Mouse (Mus musculus) mouse trophoblast stem cell (cell line): ENCODE results near the gene Agr3.

Experiments used
- in situ Hi-C, 2 experiments: fragments of 300-500 bp; cut with MseI, MboI; formaldehyde crosslinking; loops; 2 replicates in 1 of 2; 3 replicates in 1 of 2; pipeline ENCODE4 v1.15.1; 2025

The Agr3 gene

DNA sequence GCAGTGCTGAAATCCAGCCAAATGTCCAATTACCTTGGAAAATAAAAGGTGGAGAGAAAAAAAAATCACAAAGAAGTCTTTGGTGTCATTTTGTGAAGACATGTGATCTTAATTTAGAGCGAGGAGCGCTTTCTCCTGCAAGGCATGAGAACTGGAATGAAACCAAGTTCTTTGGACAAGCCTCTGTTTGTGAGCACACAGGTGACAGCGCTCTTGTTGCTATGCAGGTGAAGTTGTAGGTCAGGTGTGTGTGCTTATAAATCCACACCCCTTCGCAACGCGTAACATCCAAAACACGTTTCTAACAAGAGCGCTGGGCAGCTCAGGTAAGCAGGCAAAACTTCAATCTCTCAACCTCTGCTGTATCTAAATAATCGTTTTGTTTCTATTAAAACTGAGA, at the start of gene Agr3:
Gene Agr3, plus strand, starts transcription at position 219 of the 400 bp plus-strand sequence.
- in situ Hi-C loops, result no loop called here

DNA sequence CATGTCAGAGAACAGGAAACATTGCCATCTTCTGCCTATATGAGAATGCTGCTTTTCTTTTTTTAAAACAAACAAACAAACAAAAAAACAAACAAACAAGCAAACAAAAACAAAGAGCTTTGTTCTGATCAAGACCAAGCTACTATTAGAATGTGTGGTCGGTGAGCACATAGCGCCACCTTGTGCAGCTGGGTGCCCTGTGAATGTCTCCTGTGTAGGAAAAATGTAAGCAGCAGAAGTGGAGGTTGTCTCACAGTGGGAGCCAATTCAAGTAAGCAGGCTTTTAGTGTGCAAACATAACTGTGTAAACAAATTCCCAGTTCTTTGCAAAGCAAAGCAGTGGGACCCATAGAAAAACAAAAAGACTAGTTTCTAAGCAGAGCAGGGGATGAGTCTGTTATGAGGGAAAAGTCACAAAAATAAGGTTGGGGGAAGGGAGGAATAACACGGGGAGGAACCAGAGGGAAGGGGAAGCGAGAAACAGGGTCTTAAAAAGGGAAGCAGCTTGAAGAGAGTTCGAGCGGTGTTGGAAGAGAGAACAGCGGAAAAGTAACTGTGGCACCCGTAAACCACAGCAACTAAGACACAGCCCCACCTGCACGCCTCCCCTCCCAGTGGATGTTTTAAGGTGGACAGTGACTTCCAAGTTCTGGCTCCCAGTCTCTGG, 40.4 kb upstream of the Agr3 start:
- in situ Hi-C loops, result no loop called here

DNA sequence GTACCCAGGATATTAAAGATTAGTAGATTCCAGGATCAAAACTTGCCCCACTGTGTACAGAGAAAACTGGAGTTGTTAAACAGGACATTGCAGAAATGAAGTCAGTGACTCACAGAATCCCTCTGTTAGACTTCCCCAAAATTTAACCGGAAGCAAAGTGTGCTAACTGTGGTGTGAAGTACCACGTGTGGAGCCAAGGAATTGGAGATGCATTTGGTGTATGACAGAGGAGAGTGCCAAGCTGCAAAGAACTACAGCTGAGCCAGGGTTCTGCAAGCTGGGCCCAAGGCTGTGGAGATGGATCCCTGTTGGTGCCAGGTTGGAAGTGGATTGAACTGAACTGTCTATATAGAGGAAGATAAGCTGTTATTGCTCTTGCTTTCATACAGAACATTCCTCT, 36.0 kb upstream of the Agr3 start:
- in situ Hi-C loops, result no loop called here

DNA sequence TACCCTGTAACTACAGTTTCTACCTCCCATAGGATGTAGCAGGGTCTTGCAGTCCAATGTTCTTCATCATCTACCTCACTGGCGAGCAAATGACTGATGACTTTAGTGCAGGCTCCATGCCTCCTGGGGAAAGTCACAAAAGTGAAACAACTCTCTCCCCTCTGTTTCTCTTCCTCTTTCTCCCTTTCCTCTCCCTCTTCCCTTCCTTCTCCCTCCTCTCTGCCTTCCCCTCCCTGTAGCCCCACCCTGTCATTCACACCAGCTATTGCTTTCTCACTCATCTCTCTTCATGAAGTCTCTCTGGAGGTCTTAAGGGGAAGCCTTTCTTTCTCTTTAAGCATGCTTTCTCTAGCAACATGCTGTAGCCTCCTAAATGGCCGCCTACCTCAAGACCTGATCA, 34.7 kb upstream of the Agr3 start:
- in situ Hi-C loops, result no loop called here

DNA sequence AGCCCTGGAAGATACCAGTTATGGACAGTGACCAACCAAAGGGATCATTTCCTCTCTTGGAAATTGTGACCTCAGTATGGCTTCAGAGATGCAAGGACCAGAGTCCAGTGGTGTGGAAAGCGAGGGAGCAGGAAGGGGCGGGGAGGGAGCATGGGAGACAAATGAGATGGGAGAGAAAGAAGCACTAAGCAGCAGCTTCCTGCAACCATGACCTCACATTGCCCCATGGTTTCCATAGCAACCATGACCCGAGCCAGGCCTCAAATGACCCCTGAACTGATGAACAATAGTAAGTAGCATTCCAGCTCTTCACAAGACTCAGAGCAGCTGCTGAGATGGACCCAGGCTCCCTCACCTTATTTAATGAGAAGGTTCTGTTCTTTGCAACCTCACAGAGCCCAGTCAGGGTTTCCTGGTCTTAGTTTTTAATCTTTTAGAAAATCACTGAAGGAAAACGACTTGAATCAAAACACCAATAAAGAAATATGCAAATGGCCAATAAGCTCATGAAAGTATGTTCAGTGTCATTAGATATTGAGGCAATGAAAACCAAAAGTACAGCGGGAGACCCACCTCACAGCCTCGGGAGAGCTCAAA, 31.0 kb upstream of the Agr3 start:
- in situ Hi-C loops, result no loop called here

DNA sequence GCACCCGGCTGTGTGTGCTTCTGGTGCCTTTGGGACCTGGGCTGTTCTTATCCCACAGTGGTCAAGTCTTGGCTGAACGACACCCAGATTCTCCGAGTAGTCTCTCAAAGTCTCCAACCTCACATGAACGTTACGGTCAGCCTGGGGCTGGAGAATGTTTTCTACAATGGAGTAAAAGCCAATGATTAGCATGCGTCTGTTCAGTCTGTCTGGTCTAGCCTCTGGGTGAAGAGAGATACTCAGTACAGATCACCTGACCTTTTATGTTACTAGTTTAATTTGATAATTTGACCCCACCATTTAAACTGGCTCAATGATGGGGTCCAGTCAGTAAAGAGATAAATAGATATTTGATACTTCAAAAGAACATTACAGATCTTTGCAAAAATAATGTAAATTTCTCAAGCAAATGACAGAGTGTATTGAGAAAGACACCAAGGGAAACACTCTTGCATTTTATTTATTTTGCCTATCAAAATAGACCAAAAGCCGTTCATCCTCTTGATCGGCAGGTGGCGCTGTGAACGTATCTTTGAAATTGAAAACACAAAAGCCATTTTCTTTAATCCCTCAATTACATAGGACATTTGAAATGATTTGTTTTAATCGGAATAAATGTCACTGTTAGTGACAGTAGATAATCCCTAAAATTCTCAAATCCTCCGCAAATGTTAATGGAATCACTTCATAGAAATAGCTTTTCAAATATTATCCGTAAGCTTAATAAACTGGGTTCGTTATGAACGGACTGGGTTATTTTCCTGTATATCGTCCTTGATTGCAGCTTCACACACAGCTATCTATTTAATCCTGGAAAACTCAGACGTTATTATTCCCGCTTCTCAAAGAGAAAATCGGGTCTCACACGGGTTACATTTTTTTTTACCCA, 29.3 kb upstream of the Agr3 start:
- in situ Hi-C loops, result no loop called here

DNA sequence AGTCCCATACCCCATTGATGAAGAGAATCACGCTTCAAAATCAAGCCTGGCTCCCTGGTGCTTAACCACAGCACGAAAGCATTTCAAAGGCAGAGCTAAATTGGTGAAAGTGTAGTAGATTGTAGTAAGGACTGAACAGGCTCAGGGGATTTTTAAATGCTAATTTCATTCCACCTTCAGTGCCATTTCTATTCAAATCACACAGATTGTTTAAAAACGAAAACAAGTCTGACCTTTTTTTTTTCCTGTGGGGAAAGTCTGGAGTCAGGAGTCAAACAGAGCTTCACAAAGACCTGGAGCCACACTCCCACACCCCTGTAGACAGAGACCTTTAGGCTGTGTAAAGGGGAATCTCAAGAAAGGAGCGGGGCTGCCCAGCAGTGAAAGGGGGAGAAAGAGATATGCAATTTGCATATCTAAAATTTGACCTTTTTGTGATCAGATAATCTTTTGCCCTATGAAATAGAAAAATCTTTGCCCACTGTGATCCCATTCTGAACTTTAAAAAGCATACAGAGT, 28.6 kb upstream of the Agr3 start:
- in situ Hi-C loops, result no loop called here

DNA sequence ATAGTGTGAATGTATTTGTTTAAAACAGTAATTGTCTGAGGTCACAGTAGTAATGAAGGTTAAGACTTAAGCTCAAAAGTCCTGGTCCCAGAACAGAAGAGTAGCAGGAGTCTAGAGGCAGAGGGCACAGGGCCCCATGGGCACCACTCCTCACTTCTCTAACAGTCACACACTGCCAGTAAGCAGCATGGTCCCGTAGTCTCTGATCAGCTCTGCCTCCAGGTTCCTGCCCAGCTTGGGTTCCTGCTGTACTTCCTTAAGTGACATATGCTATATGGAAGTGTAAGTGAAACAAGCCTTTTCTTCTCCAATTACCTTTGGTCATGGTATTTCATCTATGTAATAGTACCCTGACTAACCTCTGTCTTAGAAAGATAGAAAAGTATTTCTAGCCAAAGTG, 14.8 kb upstream of the Agr3 start:
- in situ Hi-C loops, result no loop called here

DNA sequence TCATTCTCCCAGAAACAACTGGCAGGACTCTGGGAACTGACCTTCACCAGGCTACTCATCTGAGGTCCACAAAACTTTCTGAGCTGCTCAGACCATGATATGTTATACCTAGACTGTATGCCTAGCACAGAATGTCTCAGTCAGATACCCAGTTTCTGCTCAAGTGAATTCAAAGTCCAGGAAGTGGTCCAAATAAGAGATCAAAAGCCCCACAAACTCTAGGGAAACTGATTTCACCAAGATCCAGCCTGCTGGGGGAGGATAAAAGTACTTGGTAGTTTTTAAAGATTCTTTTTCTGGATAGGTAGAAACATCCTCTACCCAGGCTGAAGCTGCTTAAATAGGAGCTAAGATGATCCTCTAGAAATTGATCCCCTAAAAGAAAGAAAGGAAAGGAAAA, 9.6 kb upstream of the Agr3 start:
- in situ Hi-C loops, result no loop called here

DNA sequence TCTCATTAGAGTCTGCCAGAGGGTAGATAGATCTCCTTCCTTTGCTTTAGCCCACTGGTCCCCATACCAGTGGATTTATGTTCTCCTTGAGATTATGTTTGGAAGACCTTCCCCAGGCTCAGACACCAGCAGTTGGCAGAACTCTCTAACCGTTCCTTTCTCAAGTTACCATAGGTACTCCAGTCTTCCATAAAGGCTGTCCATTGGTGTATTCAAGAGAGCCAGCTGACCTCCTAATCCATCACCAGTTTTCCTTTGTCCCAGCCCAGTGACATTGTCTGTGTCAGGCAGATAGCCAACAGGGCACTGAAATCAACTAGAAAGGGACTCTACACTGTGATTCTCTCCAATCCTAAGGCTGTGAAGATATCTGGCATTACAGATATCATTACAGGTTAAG, 9.0 kb upstream of the Agr3 start:
- in situ Hi-C loops, result no loop called here

DNA sequence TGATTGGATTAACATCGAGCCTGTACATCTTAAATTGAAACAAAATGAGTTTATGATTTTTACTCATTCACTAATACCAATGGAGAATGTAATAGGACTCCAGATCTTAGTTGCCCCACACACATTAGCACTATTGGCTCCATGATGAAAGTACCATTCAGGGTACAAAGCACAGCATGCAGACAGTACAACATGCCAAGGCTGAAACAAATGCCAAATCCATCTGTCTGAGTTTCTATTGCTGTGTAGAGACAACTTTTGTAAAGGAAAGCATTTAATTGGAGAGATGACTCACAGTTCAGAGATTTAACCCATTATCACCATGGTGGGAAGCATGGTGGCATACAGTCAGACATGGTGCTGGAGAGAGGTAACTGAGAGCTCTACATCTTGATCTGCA, 7.4 kb upstream of the Agr3 start:
- in situ Hi-C loops, result no loop called here

DNA sequence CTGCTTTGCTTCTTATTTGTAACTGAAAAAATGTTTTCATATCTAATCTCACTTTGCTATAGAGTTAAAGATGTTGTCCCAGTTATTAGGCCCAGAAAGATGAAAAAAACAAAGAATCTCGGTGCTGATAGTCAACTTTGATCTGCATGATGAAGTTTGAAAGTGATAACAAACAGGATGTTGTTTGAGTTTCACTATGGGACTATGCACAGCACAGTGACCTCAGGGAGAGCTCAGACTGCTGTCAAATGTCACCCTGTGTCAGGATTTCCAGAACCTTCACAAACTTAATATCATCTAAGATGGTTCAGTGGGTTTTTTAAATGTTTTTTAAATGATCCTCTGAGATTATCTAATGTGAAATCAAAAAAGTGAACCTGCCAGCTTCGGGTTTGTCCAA, 2.4 kb downstream of the Agr3 start:
- in situ Hi-C loops, result no loop called here

DNA sequence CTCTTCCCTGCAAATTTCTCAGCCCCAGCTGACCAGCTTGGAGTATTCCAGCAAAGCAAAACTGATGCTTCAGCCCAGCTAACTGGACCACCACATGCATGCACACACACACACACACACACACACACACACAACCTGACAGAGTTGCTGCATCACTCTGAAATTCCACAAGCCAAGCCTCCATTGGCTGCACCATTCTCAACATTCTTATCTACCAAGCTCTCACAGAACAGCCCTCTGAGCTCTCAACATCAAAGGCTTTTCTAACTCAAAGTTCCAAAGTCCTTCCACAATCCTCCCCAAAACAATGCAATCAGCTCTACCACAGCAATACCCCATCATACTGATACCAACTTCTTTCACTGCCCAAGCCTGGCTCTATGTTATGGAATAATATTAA, 7.4 kb downstream of the Agr3 start:
- in situ Hi-C loops, result no loop called here

DNA sequence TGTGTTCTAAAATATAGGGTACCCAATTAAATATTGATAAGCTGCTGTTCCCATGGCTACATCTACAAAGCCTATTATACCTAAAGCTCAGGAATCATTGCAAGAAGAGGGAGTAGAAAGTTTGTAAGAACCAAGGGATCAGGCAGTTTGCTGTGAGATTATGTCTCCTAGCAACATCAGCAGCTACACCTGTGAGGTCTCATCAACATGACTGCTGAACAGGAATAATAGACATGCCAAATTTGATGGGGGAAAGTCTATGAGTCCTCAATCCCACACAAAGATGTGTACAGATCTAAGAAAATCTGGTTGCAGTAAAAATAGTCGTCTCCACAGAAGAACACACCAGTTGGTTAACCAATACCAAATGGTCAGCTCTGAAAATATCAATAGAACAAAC, 26.3 kb downstream of the Agr3 start:
- in situ Hi-C loops, result no loop called here

DNA sequence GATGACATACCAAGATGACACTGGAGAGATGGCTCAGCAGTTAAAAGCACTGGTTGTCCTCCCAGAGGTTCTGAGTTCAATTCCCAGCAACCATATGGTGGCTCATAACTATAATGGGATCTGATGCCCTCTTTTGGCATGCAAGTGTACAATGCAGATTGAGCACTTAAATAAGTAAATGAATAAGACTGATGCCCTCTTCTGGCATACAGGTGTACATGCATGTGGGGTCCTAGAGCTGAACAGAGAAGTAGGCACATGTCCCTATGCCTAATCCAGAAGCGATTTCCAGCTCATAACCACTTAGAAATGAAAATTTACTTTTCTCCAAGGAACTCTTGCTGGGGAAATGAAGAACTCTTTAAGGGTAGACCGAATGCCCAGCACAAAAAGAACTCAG, 31.8 kb downstream of the Agr3 start:
- in situ Hi-C loops, result no loop called here

DNA sequence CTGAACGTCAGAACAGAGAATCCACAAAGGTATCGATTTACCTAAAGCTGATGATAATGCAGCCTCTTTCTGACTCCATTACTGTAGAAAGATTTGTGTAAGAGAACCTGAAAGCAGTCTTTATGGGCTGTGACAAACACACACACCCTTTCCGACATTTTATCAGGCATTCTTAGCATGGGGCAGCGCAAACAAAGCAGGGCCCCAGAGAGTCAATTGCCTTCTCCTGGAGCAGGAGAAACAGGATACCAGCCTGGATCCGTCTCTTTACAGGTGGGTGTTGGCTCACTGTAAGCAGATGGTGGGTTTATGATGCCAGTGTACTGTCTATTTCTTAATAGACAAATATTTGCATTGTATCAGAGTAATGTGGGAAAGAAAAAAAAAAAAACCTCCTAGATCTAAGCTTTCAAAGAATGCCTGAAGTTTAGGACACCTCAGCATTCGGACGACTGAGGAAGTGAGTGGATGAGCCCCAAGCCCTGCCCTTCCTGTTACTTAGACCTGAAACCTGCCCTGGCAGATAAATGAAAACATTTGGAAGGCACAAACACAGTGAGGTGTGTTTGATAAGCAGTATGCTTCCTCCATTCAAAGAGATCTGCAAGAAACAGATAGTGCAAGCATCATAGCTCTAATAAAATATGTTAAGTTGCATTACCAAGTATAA, 40.8 kb downstream of the Agr3 start:
- in situ Hi-C loops, result no loop called here

DNA sequence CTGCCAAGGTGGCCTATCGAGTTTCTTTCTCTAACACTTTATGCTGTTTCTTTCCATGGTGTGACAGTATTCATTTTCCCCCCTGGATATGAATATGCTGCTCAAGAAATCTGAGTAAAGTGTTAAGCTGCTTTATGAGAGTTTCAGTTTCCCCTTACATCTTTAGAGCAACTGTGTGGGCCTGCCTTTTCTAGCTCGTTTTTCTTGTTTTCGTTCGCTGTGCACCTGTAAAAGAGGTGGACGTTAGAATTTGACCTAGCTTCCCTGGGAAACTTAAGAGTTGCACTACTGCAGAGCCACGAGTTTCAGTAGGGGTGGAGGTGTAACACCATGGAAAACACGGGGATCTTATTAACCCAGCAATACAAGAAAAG, 41.3 kb downstream of the Agr3 start:
- in situ Hi-C loops, result no loop called here

DNA sequence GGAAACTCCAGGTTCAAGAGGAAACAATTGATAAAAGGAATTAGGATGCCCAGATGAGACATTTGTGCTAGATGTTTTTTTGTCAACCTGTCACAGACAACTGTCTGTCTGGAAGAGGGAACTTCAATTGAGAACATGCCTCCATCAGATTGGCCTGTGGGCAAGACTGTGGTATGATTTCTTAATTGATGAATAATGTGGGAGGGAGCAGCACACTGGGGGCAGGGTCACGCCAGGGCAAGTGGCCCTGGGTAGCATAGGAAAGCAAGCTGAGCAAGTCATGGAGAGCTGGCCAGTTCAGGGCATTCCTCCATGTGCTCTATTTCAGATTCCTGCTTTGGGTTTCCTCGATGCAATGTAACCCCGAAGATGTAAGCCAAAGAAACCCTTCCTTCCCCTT, 50.5 kb downstream of the Agr3 start:
- in situ Hi-C loops, result no loop called here

DNA sequence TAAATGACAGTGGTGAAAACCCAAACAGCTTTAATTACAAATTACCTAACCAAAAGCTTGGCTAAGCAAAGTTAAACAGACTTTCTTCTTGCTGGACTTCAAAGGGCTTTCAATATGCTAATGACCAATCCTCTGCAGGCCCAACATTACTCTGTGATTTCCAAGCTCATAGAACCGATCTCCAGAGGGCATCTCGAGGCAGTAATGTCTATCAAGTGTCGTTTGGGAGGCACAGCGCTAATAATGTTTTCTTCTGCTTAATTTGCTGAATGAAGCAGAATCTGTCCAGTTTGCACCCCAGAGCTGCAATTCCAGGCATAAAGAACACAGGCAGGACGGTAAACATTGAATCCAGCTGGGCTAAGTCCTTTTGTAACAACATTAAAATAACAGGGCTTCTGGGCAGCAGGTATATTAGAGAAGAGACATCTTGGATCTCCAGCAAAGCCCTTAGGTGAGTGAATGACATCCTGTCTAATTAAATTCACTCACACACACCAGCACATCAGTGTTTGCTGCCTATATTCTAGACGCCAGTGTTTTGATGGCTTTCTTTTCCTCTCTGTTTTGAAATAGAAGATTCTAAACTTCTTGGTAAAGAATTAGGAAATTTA, 52.3 kb downstream of the Agr3 start:
- in situ Hi-C loops, result no loop called here

DNA sequence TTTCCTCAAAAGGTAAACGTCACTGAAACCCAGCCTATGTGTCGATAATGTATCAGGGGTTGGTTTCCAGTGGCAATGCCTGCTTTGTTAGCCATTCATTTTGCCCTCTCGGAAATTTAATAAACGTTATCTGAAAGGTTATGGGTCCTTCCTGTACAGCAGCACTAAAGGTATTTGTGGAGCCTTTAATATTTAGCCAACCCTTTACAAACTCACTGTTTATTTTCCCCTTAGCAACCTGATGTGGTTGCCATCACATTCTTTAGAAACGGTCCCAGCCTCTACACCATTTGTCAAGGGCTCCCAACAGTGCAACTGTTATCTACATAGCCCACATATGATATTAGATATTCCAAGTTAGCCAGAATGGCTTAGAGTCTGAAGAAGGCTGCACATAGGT, 54.2 kb downstream of the Agr3 start:
- in situ Hi-C loops, result no loop called here

DNA sequence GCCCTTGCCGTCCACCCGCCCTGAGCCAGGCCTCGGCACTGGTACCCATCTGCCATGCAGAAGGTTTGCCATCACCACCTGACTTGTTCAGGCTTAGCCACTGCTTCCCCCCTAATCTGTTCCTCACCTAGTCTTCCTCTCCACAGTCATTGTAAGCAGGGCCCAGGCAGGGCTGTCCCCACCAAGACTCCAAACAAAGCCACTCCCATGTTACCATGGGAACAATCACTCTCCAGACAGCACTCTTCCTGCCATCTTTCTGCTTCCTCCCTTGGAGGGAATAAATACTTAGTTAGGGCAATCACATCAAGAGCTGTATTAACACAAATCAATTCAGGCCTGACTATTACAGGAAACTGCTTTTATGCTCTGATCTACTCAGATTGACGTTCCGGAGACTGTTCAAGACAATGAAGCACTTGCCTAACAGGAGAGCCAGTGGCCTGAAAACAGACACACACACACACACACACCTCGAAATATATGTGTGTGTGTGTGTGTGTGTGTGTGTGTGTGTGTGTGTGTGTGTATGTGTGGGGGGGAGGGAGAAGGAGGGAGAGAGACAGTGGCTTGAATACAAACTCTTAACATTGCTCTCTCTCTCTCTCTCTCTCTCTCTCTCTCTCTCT, 56.4 kb downstream of the Agr3 start:
- in situ Hi-C loops, result no loop called here
